Mouse (Mus musculus): ENCODE data around the gene Nfia.

The Nfia gene

GRCm38 (mm10) chr4:98142879-98143436 lies 370.4 kb downstream of the Nfia start:
- DNase-seq (ENCODE audit: low spot score), result no peak

GRCm38 (mm10) chr4:98150576-98150975 lies 378.0 kb downstream of the Nfia start:
- DNase-seq (ENCODE audit: low spot score), result no peak

GRCm38 (mm10) chr4:98157921-98158320 lies 385.4 kb downstream of the Nfia start:
- no peak for DNase-seq (ENCODE audit: low spot score)

GRCm38 (mm10) chr4:98166379-98166778 lies 393.8 kb downstream of the Nfia start:
- DNase-seq (ENCODE audit: low spot score), result no peak
